Mouse (Mus musculus) spleen, adult 2 months (tissue): ENCODE results near the gene Rnf208. TPM values are rescaled to one million over a fixed set of nuclear protein-coding genes. Genes with fewer than 3 reads are reported as not detected.

Experiments used
- DNase-seq, 2 experiments: peaks; one replicate each; pipeline versions ENCODE4 v3.0.0 to v3.0.0-alpha.2; 2012 to 2021; ENCODE audit warnings: low spot score in 2 of 2, low read depth in 1 of 2
- H3K27ac ChIP-seq: fragments of 200-500 bp; 2 replicates; pipeline ENCODE4 v1.5.1; 2012; ENCODE audit warnings: low read length, inconsistent platforms; ENCODE audit not compliant: insufficient read depth
- H3K27me3 ChIP-seq: fragments of 200-500 bp; 2 replicates; pipeline ENCODE4 v1.6.1; 2012; ENCODE audit warnings: mild to moderate bottlenecking, moderate library complexity, low read length, inconsistent platforms; ENCODE audit not compliant: control insufficient read depth, insufficient read depth
- H3K36me3 ChIP-seq: fragments of 200-500 bp; 2 replicates; pipeline ENCODE4 v1.6.1; 2012; ENCODE audit warnings: mild to moderate bottlenecking, low read length, inconsistent platforms; ENCODE audit not compliant: control insufficient read depth, insufficient read depth
- H3K4me1 ChIP-seq: fragments of 200-500 bp; 2 replicates; pipeline ENCODE4 v1.6.1; 2011; ENCODE audit warnings: inconsistent platforms; ENCODE audit not compliant: control insufficient read depth, insufficient read depth, insufficient read length
- H3K4me3 ChIP-seq: fragments of 200-500 bp; 2 replicates; pipeline ENCODE4 v1.5.1; 2011; ENCODE audit warnings: mild to moderate bottlenecking, inconsistent platforms; ENCODE audit not compliant: insufficient read depth, insufficient read length; ENCODE audit errors: extremely low read depth
- CTCF ChIP-seq: fragments of 200-500 bp; IDR thresholded peaks from 2 replicates; pipeline ENCODE4 v1.5.1; 2011; ENCODE audit warnings: mild to moderate bottlenecking, inconsistent platforms; ENCODE audit not compliant: insufficient read depth, insufficient read length, insufficient replicate concordance; ENCODE audit errors: extremely low read depth
- POLR2A ChIP-seq: fragments of 200-500 bp; IDR thresholded peaks from 2 replicates; pipeline ENCODE4 v1.6.1; 2011; ENCODE audit warnings: low read depth, low read length, inconsistent platforms
- WGBS: fragments of 180-500 bp; shearing (Covaris S2); methylation state at CpG from one replicate; pipeline ENCODE4 v1.1.7; 2018; 5-methylcytosine and 5-hydroxymethylcytosine counted together
- polyA plus RNA-seq: library from polyadenylated mRNA; depleted of rRNA; stranded (reverse); fragments of >200 nt; gene quantifications from 2 replicates; pipeline ENCODE4 v1.2.3, GENCODE M21; 2012

The Rnf208 gene
- polyA plus RNA-seq, 1 experiment, result 1.8 TPM

DNA sequence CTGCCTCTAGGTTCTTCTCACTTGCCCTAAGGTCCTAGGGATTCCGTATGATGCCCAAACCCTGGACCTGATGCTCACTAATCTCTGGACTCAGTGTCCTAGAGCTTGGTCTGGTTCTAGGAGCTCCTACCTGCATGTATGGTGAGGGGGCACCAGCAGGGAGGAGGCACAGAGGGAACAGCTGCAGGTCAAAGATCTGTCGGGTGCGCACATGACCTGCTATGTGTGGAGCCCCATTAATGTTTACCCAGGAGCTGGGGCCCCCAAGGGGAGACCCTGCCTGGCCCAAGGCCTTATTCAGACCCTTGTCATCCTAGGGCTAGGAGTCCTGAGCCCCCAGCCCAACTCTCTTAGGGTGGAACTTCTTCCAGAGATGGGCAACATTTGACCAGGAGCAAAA lies 8.0 kb upstream of the Rnf208 start, which contains the start of gene Slc34a3:
Slc34a3 (minus strand) TSS at position 315 of the 400 bp plus-strand sequence.
- DNase-seq, result no peak
- 69% methylated on average over 3 of the region's 3 CpGs for WGBS
- Histone ChIP-seq H3K4me3 (no peak within 1 kb of the TSS), H3K27me3 (no peaks in the 10 kb centered on the region; the same call in 1 of the 2 replicates), H3K4me1 (no peaks in the 10 kb centered on the region), H3K36me3 (no peaks in the 10 kb centered on the region), H3K27ac (no peak within 1 kb of the TSS)
- TF ChIP-seq CTCF (no peak), POLR2A (no peak)

DNA sequence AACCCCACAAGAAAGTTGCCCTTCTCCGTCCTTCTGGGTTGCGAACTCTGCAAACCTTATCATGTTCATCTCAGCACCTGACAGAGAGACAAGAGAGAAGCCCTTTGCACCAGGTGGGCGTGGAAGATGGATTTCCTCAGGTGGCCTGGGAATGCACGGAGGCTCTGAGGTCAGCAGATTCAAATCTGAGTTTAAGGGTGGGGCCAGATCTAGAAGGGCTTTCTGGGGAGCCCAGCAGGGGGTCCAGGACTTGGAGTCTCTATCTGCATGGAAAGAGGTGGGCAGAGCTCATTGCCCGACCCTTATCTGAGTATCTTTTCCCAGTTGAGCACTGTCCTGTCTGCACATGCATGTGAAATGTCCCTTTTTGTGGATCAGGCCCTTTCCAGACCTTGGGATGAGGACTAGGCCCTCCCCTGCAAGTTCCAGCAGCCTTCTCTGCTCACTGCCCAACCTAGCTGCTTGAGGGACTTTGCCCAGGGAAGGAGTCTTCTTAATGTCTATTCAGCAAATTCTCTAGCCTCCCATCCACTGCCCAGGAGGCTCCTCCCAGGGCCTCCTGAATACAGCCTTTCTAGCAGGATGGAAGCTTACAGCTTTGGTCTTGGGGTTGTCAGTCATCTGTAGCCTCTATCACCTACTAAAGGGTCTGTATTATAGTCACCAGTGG lies 7.4 kb upstream of the Rnf208 start:
- no peaks in the 10 kb centered on the region for H3K36me3 ChIP-seq
- TF ChIP-seq POLR2A, result no peak
- no peak for TF ChIP-seq CTCF
- DNase-seq, result no peak
- H3K4me3 ChIP-seq, result no peak overlapping the region
- WGBS, result 75% methylated on average over 5 of the region's 5 CpGs
- H3K27me3 ChIP-seq, result no peaks in the 10 kb centered on the region; the same call in 1 of the 2 replicates
- H3K4me1 ChIP-seq, result no peaks in the 10 kb centered on the region
- H3K27ac ChIP-seq, result no peak overlapping the region

- DNase-seq, result no peak
- Histone ChIP-seq H3K36me3 (no peaks in the 10 kb centered on the region), H3K27ac (no peak within 1 kb of the TSS), H3K4me1 (peaks cover 4% of the 10 kb centered on the region; the same call in 1 of the 2 replicates), H3K4me3 (no peak within 1 kb of the TSS), H3K27me3 (peaks cover 3% of the 10 kb centered on the region; the same call in 1 of the 2 replicates)
- WGBS, result 81% methylated on average over 8 of the region's 8 CpGs
- TF ChIP-seq POLR2A (no peak), CTCF (no peak)
Measured at GRCm38 (mm10) chr2:25236614-25237013, 5.4 kb upstream of the Rnf208 start, which contains the start of gene Rnf224. Rnf224 (minus strand) TSS chr2:25236787.

DNA sequence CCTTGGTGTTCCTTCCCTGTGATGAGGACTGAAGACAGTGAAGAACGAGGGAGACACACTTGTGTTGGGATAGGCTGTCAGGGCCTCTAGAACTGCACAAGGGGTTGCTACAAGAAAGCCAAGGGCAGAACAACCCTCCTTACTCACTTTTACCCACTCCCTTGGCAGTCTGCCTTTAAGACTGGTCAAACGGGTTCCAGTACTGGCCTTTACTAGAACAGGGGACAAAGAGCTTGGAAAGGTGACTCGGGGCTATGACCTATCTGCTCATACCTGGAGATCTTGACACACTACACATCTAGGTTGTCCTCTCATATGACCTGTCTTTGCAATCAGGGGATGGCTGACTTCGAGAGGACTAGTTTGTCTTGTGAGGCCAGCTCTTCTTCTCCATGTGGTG lies 4.5 kb upstream of the Rnf208 start:
- Histone ChIP-seq H3K4me1 (peaks cover 9% of the 10 kb centered on the region), H3K27me3 (peaks cover 9% of the 10 kb centered on the region), H3K4me3 (no peak overlapping the region), H3K27ac (no peak overlapping the region), H3K36me3 (no peaks in the 10 kb centered on the region)
- DNase-seq, result no peak
- WGBS, result 68% methylated on average over 4 of the region's 4 CpGs
- TF ChIP-seq CTCF (no peak), POLR2A (no peak)

GRCm38 (mm10) chr2:25238106-25238505 lies 3.9 kb upstream of the Rnf208 start:
- no peak overlapping the region for H3K4me3 ChIP-seq
- H3K4me1 ChIP-seq, result peaks cover 9% of the 10 kb centered on the region
- peaks cover 11% of the 10 kb centered on the region for H3K27me3 ChIP-seq
- no peak for DNase-seq
- H3K27ac ChIP-seq, result no peak overlapping the region
- no peaks in the 10 kb centered on the region for H3K36me3 ChIP-seq
- TF ChIP-seq CTCF (no peak), POLR2A (no peak)

- TF ChIP-seq CTCF (no peak), POLR2A (no peak)
- Histone ChIP-seq H3K27ac (no peak overlapping the region), H3K4me3 (no peak overlapping the region), H3K36me3 (no peaks in the 10 kb centered on the region), H3K4me1 (peaks cover 9% of the 10 kb centered on the region), H3K27me3 (peaks cover 11% of the 10 kb centered on the region)
- no peak for DNase-seq
- 78% methylated on average over 3 of the region's 3 CpGs for WGBS
Measured at GRCm38 (mm10) chr2:25239766-25240165, 2.3 kb upstream of the Rnf208 start.

DNA sequence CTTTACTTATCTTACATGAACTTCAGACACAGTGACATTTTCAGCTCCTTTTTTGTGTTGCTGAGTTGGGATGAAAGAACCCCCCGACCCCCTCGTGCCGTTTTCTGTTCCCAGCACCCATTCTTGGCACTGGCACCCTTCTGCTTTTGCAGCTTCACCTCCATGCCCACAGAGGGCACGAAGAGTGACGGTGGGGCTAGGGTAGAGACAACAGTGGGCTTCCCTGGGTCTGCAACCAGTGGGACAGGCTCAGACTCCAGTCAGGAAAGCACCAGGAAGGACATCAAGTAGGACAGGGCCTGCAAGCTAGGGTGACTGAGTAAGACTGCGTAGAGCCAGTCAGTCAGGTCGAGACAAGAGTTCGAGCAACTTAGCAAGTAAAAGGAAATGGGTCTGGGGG lies 1.7 kb upstream of the Rnf208 start:
- no peak for DNase-seq
- peaks cover 11% of the 10 kb centered on the region for H3K27me3 ChIP-seq
- no peak overlapping the region for H3K4me3 ChIP-seq
- 71% methylated on average over 8 of the region's 8 CpGs for WGBS
- no peaks in the 10 kb centered on the region for H3K36me3 ChIP-seq
- H3K27ac ChIP-seq, result no peak overlapping the region
- no peak for TF ChIP-seq POLR2A
- no peak for TF ChIP-seq CTCF
- H3K4me1 ChIP-seq, result peaks cover 9% of the 10 kb centered on the region
